Mouse (Mus musculus): ENCODE measurements around the gene Galp. TPM values are rescaled to one million over a fixed set of nuclear protein-coding genes. Genes with fewer than 3 reads are reported as not detected.
"Not testable (repeated sequence)": the region's sequence is repeated elsewhere in the genome, so short reads cannot be mapped to it uniquely, and the experiment has no call there.

Gene Galp
- total and polyA plus RNA-seq, 2 experiments = not detected

GRCm38 (mm10) chr7:6213144-6213543, 16.3 kb downstream of the Galp start:
- no peaks in the 10 kb centered on the region for H3K4me1 ChIP-seq (ENCODE audit: control insufficient read depth, insufficient read depth, low read length)
- no peaks in the 10 kb centered on the region for H3K79me2 ChIP-seq (ENCODE audit: control insufficient read depth, insufficient read depth, low read length)
- no peaks in the 10 kb centered on the region for H3K27me3 ChIP-seq (ENCODE audit: control insufficient read depth, insufficient read depth, low read length)
- TF ChIP-seq CTCF (IDR thresholded peaks at IDR 0.05; ENCODE audit: low read depth, low read length) (peak; percentile 97), POLR2A (IDR thresholded peaks at IDR 0.05; ENCODE audit: extremely low read depth, insufficient read depth, low read length) (no peak)
- DNase-seq (ENCODE audit: extremely low read depth, low read depth, low spot score) = peak; percentile 41
- H3K27ac ChIP-seq (replicated peaks; ENCODE audit: insufficient read depth, low read depth, low read length) = no peak overlapping the region
- no peak overlapping the region for H3K4me3 ChIP-seq (ENCODE audit: insufficient read depth, low read depth, low read length)
- H3K36me3 ChIP-seq (ENCODE audit: control insufficient read depth, insufficient read depth, low read length) = no peaks in the 10 kb centered on the region
- 41% methylated on average over 5 of the region's 5 CpGs for WGBS
- no peak overlapping the region for H3K9ac ChIP-seq (ENCODE audit: low read depth, low read length)

GRCm38 (mm10) chr7:6214691-6215090, 17.8 kb downstream of the Galp start:
- H3K27me3 ChIP-seq (ENCODE audit: control insufficient read depth, insufficient read depth, low read length); H3K9ac ChIP-seq (ENCODE audit: low read depth, low read length); H3K4me1 ChIP-seq (ENCODE audit: control insufficient read depth, insufficient read depth, low read length); DNase-seq (ENCODE audit: extremely low read depth, low read depth, low spot score); H3K36me3 ChIP-seq (ENCODE audit: control insufficient read depth, insufficient read depth, low read length); H3K79me2 ChIP-seq (ENCODE audit: control insufficient read depth, insufficient read depth, low read length); H3K4me3 ChIP-seq (ENCODE audit: insufficient read depth, low read depth, low read length); H3K27ac ChIP-seq (replicated peaks; ENCODE audit: insufficient read depth, low read depth, low read length): not testable (repeated sequence)
- WGBS = 64% methylated on average over 4 of the region's 4 CpGs

GRCm38 (mm10) chr7:6220147-6220546, 23.3 kb downstream of the Galp start:
- TF ChIP-seq POLR2A (IDR thresholded peaks at IDR 0.05; ENCODE audit: extremely low read depth, insufficient read depth, low read length) (no peak), CTCF (IDR thresholded peaks at IDR 0.05; ENCODE audit: low read depth, low read length) (no peak)
- Histone ChIP-seq H3K79me2 (ENCODE audit: control insufficient read depth, insufficient read depth, low read length) (no peaks in the 10 kb centered on the region), H3K27me3 (ENCODE audit: control insufficient read depth, insufficient read depth, low read length) (no peaks in the 10 kb centered on the region), H3K27ac (replicated peaks; ENCODE audit: insufficient read depth, low read depth, low read length) (no peak overlapping the region), H3K4me1 (ENCODE audit: control insufficient read depth, insufficient read depth, low read length) (no peaks in the 10 kb centered on the region), H3K4me3 (ENCODE audit: insufficient read depth, low read depth, low read length) (no peak overlapping the region), H3K9ac (ENCODE audit: low read depth, low read length) (no peak overlapping the region), H3K36me3 (ENCODE audit: control insufficient read depth, insufficient read depth, low read length) (no peaks in the 10 kb centered on the region)
- 47% methylated on average over 3 of the region's 3 CpGs for WGBS
- DNase-seq (ENCODE audit: extremely low read depth, low read depth, low spot score) = no peak

- Histone ChIP-seq H3K4me3 (ENCODE audit: insufficient read depth, low read depth, low read length) (no peak within 1 kb of the TSS), H3K36me3 (ENCODE audit: control insufficient read depth, insufficient read depth, low read length) (no peaks in the 10 kb centered on the region), H3K79me2 (ENCODE audit: control insufficient read depth, insufficient read depth, low read length) (no peaks in the 10 kb centered on the region), H3K27ac (replicated peaks; ENCODE audit: insufficient read depth, low read depth, low read length) (no peak within 1 kb of the TSS), H3K9ac (ENCODE audit: low read depth, low read length) (no peak within 1 kb of the TSS), H3K27me3 (ENCODE audit: control insufficient read depth, insufficient read depth, low read length) (no peaks in the 10 kb centered on the region), H3K4me1 (ENCODE audit: control insufficient read depth, insufficient read depth, low read length) (no peaks in the 10 kb centered on the region)
- no peak for DNase-seq (ENCODE audit: extremely low read depth, low read depth, low spot score)
- WGBS = 90% methylated on average over 12 of the region's 12 CpGs
- TF ChIP-seq CTCF (IDR thresholded peaks at IDR 0.05; ENCODE audit: low read depth, low read length) = no peak
- no peak for TF ChIP-seq POLR2A (IDR thresholded peaks at IDR 0.05; ENCODE audit: extremely low read depth, insufficient read depth, low read length)
Observed at GRCm38 (mm10) chr7:6221978-6222377, 25.1 kb downstream of the Galp start, which contains the start of gene Zscan5b. Zscan5b (plus strand) TSS chr7:6222278.

GRCm38 (mm10) chr7:6228491-6228890, 31.6 kb downstream of the Galp start:
- TF ChIP-seq CTCF (IDR thresholded peaks at IDR 0.05; ENCODE audit: low read depth, low read length) = peak; percentile 39
- not testable (repeated sequence) for H3K27me3 ChIP-seq (ENCODE audit: control insufficient read depth, insufficient read depth, low read length); H3K27ac ChIP-seq (replicated peaks; ENCODE audit: insufficient read depth, low read depth, low read length); H3K79me2 ChIP-seq (ENCODE audit: control insufficient read depth, insufficient read depth, low read length); H3K9ac ChIP-seq (ENCODE audit: low read depth, low read length); H3K4me1 ChIP-seq (ENCODE audit: control insufficient read depth, insufficient read depth, low read length); H3K36me3 ChIP-seq (ENCODE audit: control insufficient read depth, insufficient read depth, low read length); H3K4me3 ChIP-seq (ENCODE audit: insufficient read depth, low read depth, low read length)
- 46% methylated on average over 8 of the region's 8 CpGs for WGBS
- DNase-seq (ENCODE audit: extremely low read depth, low read depth, low spot score) = peak; percentile 79

- TF ChIP-seq CTCF (IDR thresholded peaks at IDR 0.05; ENCODE audit: low read depth, low read length) = no peak
- no peak for TF ChIP-seq POLR2A (IDR thresholded peaks at IDR 0.05; ENCODE audit: extremely low read depth, insufficient read depth, low read length)
- Histone ChIP-seq H3K79me2 (ENCODE audit: control insufficient read depth, insufficient read depth, low read length) (no peaks in the 10 kb centered on the region), H3K4me3 (ENCODE audit: insufficient read depth, low read depth, low read length) (peak overlapping the region; percentile 48; the same call in 1 of the 2 replicates), H3K36me3 (ENCODE audit: control insufficient read depth, insufficient read depth, low read length) (no peaks in the 10 kb centered on the region), H3K27me3 (ENCODE audit: control insufficient read depth, insufficient read depth, low read length) (no peaks in the 10 kb centered on the region), H3K27ac (replicated peaks; ENCODE audit: insufficient read depth, low read depth, low read length) (no peak overlapping the region), H3K9ac (ENCODE audit: low read depth, low read length) (no peak overlapping the region), H3K4me1 (ENCODE audit: control insufficient read depth, insufficient read depth, low read length) (peaks cover 4% of the 10 kb centered on the region; the same call in 1 of the 2 replicates)
- DNase-seq (ENCODE audit: extremely low read depth, low read depth, low spot score) = peak; percentile 75
- 32% methylated on average over 11 of the region's 11 CpGs for WGBS
Observed at GRCm38 (mm10) chr7:6239787-6240186, 42.9 kb downstream of the Galp start.
